Mouse (Mus musculus): ENCODE results near the gene Aldh8a1.

The Aldh8a1 gene

GRCm38 (mm10) chr10:21376682-21377473, at the start of gene Aldh8a1:
Aldh8a1 (plus strand) TSS chr10:21377291.
- DNase-seq (ENCODE audit: low spot score): no peak

GRCm38 (mm10) chr10:21327605-21328135, 49.4 kb upstream of the Aldh8a1 start:
- no peak for DNase-seq (ENCODE audit: low spot score)

GRCm38 (mm10) chr10:21334349-21335105, 42.6 kb upstream of the Aldh8a1 start:
- DNase-seq (ENCODE audit: low spot score): peak; percentile 21

DNA sequence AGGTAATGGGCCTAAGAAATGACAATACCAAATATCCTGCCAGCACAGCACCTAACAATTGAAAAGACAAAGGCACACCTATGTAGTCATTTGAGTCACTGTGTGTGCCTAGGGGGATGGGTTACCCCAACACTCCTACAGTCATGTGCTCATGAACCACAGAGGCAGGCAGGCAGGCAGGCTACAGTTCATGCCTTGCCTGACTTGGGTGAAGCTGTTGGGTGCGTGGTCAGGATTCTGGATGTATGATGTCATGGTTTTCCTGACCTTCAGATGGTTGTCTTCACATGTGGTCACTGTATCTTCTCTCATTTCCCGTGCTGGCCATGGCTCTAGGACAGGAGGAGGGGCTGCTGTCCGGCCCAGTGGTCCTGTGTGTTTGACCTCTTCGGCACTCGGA, 41.6 kb upstream of the Aldh8a1 start:
- no peak for DNase-seq (ENCODE audit: low spot score)

DNA sequence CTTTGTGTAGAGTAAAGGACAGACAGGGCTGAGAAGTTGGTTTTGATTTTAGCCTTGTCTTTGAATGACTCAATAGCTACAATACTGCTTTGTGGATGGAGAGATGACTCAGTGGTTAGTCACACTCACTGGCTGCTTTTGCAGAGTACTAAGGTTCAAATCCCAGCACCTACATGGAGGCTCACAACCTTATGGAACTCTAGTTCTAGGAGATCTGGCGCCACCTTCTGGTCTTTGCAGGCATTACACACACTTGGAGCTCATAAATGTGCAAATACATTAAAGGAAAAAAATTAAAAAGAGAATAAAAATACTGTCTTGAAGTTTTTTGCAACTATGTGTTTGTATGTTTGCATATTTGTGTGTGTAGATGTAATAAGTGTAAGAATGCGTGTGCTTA, 39.9 kb upstream of the Aldh8a1 start:
- DNase-seq (ENCODE audit: low spot score): peak; percentile 44

- no peak for DNase-seq (ENCODE audit: low spot score)
Observed at GRCm38 (mm10) chr10:21341706-21342105, 35.4 kb upstream of the Aldh8a1 start.

- DNase-seq (ENCODE audit: low spot score): no peak
Observed at GRCm38 (mm10) chr10:21342331-21343005, 34.6 kb upstream of the Aldh8a1 start.

- no peak for DNase-seq (ENCODE audit: low spot score)
Observed at GRCm38 (mm10) chr10:21347332-21347731, 29.8 kb upstream of the Aldh8a1 start.

DNA sequence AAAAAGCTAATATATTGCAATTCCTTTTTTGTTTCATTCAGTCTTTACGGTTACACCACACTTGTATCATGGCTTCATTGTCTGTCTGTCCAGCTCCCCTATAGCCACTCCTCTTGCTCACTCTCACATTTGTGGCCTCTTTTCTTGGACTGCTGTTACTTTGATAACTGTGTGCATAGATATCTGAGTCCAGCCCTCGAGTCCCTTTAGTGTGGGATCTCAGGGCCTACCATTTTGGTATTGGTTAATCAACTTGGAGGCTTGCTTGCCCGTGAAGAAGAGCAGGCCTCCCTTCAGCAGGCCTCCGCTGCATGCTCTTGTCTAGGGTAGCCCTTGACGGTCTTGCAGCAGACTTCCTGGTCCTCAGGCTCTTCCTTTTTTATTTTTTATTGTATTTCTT, 27.6 kb upstream of the Aldh8a1 start:
- no peak for DNase-seq (ENCODE audit: low spot score)

DNA sequence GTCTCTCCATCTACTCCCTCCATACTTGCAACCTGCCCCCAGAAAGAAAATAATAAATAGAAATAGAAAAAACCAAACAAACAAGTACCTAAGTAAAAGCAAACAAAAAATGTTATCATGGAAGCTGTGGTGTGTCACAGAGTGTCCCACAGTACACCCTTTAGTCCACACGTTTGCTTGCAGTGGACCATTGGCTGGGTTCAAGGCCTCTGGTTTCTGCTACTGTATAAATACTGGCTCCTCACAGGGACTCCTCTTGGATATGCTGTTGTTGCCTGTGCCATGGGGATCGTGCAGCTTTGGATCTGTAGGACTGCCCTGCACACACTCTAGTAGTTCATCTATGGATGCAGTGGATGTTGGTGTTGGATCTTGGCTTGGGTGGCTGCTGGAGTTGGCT, 27.1 kb upstream of the Aldh8a1 start:
- no peak for DNase-seq (ENCODE audit: low spot score)

- no peak for DNase-seq (ENCODE audit: low spot score)
Observed at GRCm38 (mm10) chr10:21350531-21351515, 26.3 kb upstream of the Aldh8a1 start.

DNA sequence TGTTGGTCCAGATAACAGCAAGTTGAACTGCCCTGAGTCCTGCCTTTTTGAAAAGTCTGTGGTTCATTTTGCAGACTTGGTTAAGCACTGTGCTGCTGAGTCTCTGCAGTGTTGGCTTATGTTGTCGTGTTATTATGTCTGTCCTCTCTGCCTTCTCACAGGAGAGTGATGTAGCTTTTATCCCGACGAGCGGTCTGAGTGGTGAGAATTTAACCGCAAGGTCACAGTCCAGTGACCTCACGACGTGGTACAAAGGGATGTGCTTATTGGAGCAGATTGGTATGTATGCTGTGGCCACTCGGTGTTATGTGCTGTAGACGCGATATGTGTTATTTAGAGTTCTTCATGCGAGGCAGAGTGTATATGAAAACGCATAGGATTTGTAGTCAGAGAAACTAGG, 25.3 kb upstream of the Aldh8a1 start:
- no peak for DNase-seq (ENCODE audit: low spot score)

GRCm38 (mm10) chr10:21353890-21354289, 23.2 kb upstream of the Aldh8a1 start:
- no peak for DNase-seq (ENCODE audit: low spot score)

DNA sequence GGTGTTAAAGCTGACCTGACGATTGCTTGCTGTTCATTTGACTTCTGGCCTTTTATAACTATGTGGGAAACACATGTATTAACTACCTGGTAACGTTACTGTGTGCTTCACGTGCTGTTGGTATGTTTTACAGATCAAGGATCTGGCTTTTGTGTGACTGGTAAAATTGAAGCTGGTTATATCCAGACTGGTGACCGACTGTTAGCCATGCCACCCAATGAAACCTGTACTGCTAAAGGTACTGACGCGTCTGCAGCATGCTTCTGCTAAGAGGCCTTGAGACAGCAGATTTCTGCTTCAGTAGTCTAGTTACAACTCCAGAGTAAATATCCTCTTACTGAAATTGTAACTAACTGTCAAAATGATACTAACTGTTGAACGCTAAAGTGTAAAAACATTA, 22.6 kb upstream of the Aldh8a1 start:
- no peak for DNase-seq (ENCODE audit: low spot score)

DNA sequence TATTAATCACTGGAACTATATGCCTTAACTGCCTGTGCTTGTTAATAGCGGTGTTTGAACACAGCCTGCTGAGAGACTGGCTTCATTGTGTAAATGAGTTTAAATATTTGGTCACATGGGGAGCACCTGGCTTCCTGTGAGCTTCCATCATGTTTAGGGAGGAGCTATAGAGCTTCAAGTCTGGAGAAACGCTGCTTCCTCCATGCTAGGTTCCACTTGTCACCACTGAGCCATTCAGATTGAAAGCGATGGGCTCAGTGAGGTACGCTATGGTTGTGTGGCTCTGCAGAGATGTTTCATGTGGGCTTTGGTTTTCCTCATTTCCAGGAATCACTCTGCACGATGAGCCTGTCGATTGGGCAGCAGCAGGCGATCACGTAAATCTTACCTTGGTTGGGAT, 19.1 kb upstream of the Aldh8a1 start:
- no peak for DNase-seq (ENCODE audit: low spot score)

GRCm38 (mm10) chr10:21359086-21359485, 18.0 kb upstream of the Aldh8a1 start:
- DNase-seq (ENCODE audit: low spot score): no peak

- no peak for DNase-seq (ENCODE audit: low spot score)
Observed at GRCm38 (mm10) chr10:21361871-21362270, 15.2 kb upstream of the Aldh8a1 start.

DNA sequence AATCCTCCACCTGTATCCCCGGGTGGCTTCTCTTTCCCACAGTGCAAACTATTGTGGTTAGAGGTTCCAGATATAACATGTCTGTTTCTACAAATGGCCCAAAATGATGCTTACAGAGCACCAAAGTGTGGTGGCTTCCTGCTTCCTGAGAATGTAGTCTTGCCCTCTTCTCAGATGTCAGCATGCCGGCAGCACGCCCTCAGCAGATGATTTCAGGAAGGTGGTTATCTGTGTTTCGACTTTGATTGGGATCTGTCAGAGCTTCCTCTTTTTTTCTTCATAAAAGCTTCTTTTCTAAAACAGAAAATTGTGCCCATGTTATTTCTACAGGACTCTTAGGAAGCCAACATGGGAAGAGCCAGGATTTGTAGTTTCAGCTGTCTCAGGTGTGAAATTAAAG, 13.8 kb upstream of the Aldh8a1 start:
- no peak for DNase-seq (ENCODE audit: low spot score)

- DNase-seq (ENCODE audit: low spot score): no peak
Observed at GRCm38 (mm10) chr10:21364946-21365345, 12.1 kb upstream of the Aldh8a1 start.

DNA sequence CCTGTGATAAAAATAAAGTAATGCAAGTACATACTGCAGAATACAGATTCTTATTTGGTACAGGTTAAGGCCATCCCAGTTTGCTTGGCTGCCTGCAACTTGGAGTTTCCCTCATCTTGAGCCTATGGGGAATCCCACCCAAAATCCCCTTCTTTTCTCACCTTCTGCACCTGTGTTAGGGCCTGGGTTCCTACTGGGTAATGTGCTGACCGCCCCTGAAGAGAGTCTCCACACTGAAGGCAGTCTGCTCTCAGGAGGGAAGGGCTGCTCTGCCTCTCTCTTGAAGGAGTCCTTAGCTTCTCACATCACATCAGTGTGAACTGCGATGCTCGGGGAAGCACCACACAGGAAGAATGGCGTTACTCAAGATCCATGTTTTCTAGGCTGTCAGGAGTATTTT, 11.2 kb upstream of the Aldh8a1 start:
- no peak for DNase-seq (ENCODE audit: low spot score)

DNA sequence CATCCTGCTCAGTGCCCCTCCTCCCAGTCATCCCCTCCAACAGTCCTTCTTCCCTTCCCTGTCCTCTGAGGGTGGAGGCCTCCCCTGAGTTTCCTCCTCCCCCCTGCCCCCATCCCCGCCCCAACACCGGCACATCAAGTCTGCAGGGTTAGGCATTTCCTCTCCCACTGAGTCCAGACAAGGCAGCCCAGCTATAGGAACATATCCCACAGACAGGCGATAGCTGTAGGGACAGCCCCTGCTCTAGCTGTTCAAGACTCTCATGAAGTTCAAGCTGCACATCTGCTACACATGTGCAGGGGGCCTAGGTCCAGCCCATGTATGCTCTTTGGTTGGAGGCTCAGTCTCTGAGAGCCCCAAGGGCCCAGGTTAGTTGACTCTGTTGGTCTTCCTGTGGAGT, 10.6 kb upstream of the Aldh8a1 start:
- DNase-seq (ENCODE audit: low spot score): no peak

Measured in MN1 (cell line).